Mouse (Mus musculus) liver, postnatal 0 days (tissue): ENCODE measurements around the gene Sag. TPM values are rescaled to one million over a fixed set of nuclear protein-coding genes. Genes with fewer than 3 reads are reported as not detected.

Experiments used
- ATAC-seq: fragments of 200-750 bp; cut with Nextera tagmentation; 2 replicates; pipeline ENCODE4 v1.8.0; 2017; ENCODE audit warnings: mild to moderate bottlenecking, moderate library complexity
- DNase-seq: peaks from one replicate; pipeline ENCODE4 v3.0.0-alpha.2; 2016
- H3K27ac ChIP-seq: fragments of 300-500 bp; sonication (generic); 2 replicates; pipeline ENCODE4 v1.5.1; 2014; ENCODE audit warnings: antibody characterized with exemption, moderate library complexity, mild to moderate bottlenecking, low read depth
- H3K27me3 ChIP-seq: fragments of 300-500 bp; sonication (generic); 2 replicates; pipeline ENCODE4 v1.6.1; 2014; ENCODE audit warnings: low read length, control low read depth, mixed read lengths; ENCODE audit not compliant: insufficient read depth
- H3K36me3 ChIP-seq: fragments of 300-500 bp; sonication (generic); replicated peaks from 2 replicates; pipeline ENCODE4 v1.6.1; 2014; ENCODE audit warnings: mild to moderate bottlenecking, control low read depth, low read length, moderate library complexity, mixed read lengths; ENCODE audit not compliant: insufficient read depth
- H3K4me1 ChIP-seq: fragments of 300-500 bp; sonication (generic); 2 replicates; pipeline ENCODE4 v1.6.1; 2014; ENCODE audit warnings: antibody characterized with exemption, mild to moderate bottlenecking, control low read depth; ENCODE audit not compliant: insufficient read depth
- H3K4me2 ChIP-seq: fragments of 300-500 bp; sonication (generic); 2 replicates; pipeline ENCODE4 v1.6.1; 2014; ENCODE audit warnings: low read depth, mild to moderate bottlenecking, low read length, moderate library complexity, mixed read lengths
- H3K4me3 ChIP-seq: fragments of 300-500 bp; sonication (generic); 2 replicates; pipeline ENCODE4 v1.5.1; 2014; ENCODE audit warnings: low read depth, low read length
- H3K9ac ChIP-seq: fragments of 300-500 bp; sonication (generic); replicated peaks from 2 replicates; pipeline ENCODE4 v1.6.1; 2014; ENCODE audit warnings: mild to moderate bottlenecking, moderate library complexity
- H3K9me3 ChIP-seq: fragments of 300-500 bp; sonication (generic); 2 replicates; pipeline ENCODE4 v1.6.1; 2016; ENCODE audit warnings: mild to moderate bottlenecking, control low read depth, low read length, mixed read lengths
- CTCF ChIP-seq: sonication (generic); IDR thresholded peaks from 2 replicates; pipeline ENCODE4 v1.5.1; 2016; ENCODE audit warnings: antibody characterized with exemption, low read depth
- EP300 ChIP-seq: IDR thresholded peaks from 2 replicates; pipeline ENCODE4 v1.6.1; 2016; ENCODE audit warnings: antibody characterized with exemption, low read depth, mild to moderate bottlenecking
- WGBS: fragments of 180-500 bp; shearing (Covaris S2); extraction: QIAGEN DNeasy Blood & Tissue Kit; methylation state at CpG from one replicate; pipeline ENCODE4 v1.1.7; 2014; ENCODE audit not compliant: insufficient replicate concordance; 5-methylcytosine and 5-hydroxymethylcytosine counted together
- polyA plus RNA-seq: library from polyadenylated mRNA; unstranded; fragments of >200 nt; fragmentation: Nextera tagmentation; extraction: Ambion mirVana; gene quantifications from 2 replicates; pipeline ENCODE4 v1.2.1, GENCODE M21; 2015

Sag gene
- polyA plus RNA-seq, 1 experiment from 2014 or later = 0.42 TPM

DNA sequence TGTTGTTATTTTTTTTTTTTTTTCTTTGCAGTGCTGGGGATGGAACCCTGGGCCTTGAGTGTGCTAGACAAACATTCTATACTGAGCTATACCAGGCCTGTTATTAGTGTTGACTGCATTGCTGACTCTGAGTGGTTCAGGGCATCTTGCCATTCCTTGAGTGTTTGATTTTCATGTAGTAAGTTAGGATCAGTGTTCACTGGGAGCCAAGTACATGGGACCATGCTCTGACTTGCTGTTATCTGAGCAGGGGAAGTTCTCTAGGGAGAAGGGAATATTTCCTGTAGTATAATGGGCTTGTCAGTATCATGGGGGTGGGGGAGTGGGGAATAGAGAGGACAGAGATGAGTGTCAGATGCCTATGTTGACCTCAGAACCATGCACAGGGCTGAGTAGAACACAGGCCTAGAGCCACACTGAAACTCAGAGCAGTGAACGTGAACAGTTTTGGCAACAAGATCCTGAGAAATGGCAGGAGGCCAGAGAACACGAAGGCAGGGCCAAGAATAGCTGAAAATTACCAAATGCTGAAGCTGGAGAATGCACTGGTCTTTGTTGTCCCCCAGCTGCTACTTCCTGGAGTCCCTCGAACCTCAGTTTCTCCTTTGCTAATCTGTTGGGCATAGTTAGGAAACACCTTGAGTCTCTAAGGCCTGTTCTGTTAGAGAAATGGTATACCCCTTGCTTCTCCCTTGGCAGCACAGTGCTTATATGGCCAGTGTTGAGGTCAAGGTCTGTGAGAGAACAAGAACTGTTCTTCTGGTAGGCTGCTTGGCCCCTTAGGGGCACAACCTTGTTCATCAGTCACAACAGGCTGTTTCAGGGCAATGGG, 76.2 kb downstream of the Sag start:
- 26% methylated on average over 3 of the region's 3 CpGs for WGBS
- Histone ChIP-seq H3K9ac (no peak overlapping the region), H3K4me1 (peaks cover 28% of the 10 kb centered on the region), H3K4me2 (no peak overlapping the region), H3K27me3 (no peaks in the 10 kb centered on the region), H3K9me3 (no peaks in the 10 kb centered on the region), H3K4me3 (no peak overlapping the region), H3K36me3 (peaks cover 18% of the 10 kb centered on the region), H3K27ac (peak overlapping the region; percentile 20; the same call in 1 of the 2 replicates)
- ATAC-seq (peak; percentile 35; the same call in 1 of the 2 replicates), DNase-seq (peak; percentile 52)
- TF ChIP-seq EP300 (no peak), CTCF (no peak)

DNA sequence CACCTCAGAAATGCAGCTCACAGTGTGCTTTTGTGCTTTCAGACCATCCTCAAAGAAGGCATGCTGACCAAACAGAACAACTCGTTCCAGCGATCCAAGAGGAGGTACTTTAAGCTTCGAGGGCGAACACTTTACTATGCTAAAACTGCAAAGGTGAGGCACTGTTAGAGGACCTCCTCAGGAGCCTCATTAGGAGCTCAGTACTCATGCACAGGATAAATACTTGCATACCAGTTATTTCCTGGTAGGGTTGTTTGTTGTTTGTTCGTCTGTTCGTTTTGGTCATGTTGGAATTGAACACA, 76.8 kb downstream of the Sag start:
- ATAC-seq = no peak

DNA sequence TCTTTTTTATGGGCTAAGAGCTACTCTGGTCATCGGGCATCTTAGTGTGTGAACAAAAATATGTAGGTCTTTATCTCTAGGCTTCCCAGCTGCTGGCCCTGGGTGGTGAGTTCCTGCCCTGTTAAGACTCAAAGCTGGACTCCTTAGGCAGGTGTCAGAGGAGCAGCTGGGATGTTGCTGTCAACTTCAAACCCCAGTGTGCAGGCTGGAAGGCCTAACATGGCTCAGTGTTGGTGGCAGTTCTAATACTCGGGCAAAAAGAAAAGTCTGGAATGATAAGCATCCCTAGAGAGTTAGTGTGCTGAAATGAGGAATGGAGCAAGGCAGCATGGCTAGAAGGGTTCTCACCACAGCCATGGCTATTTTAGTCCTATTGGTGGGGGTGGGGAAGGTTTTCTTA, 77.4 kb downstream of the Sag start:
- Histone ChIP-seq H3K27ac (no peak overlapping the region), H3K36me3 (peaks cover 24% of the 10 kb centered on the region), H3K4me1 (peaks cover 28% of the 10 kb centered on the region), H3K9ac (no peak overlapping the region), H3K4me3 (no peak overlapping the region), H3K4me2 (no peak overlapping the region), H3K9me3 (no peaks in the 10 kb centered on the region), H3K27me3 (no peaks in the 10 kb centered on the region)
- ATAC-seq (no peak), DNase-seq (no peak)
- TF ChIP-seq EP300 (no peak), CTCF (no peak)
- WGBS = 60% methylated on average over 2 of the region's 2 CpGs

More for the DNA sequence above, 76.8 kb downstream of the Sag start:
- TF ChIP-seq EP300 (no peak), CTCF (no peak)
- peaks cover 20% of the 10 kb centered on the region for H3K36me3 ChIP-seq
- DNase-seq = no peak
- H3K4me3 ChIP-seq = no peak overlapping the region
- no peak overlapping the region for H3K9ac ChIP-seq
- no peaks in the 10 kb centered on the region for H3K9me3 ChIP-seq
- H3K27me3 ChIP-seq = no peaks in the 10 kb centered on the region
- peaks cover 28% of the 10 kb centered on the region for H3K4me1 ChIP-seq
- peak overlapping the region; percentile 20; the same call in 1 of the 2 replicates for H3K27ac ChIP-seq
- H3K4me2 ChIP-seq = no peak overlapping the region
- WGBS = 76% methylated on average over 6 of the region's 6 CpGs

DNA sequence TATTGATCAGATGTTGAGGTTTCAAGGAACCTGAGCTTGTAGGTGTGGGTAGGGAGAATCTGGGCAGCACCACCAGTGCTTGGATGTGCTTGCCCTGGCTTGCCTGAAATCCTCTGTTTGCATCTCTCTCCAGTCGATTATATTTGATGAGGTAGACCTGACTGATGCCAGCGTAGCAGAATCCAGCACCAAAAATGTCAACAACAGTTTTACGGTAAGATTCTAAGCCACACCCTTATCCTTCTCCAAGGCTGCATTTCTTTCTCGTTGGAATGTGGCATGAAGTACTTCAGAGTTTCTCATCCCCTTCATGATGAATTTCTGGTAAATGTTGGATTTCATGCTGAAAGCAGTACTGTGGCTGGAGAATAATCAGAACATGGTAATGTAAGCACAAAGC, 78.2 kb downstream of the Sag start:
- no peak for ATAC-seq
- no peak for DNase-seq
- Histone ChIP-seq H3K27me3 (no peaks in the 10 kb centered on the region), H3K27ac (no peak overlapping the region), H3K4me2 (no peak overlapping the region), H3K4me1 (peaks cover 22% of the 10 kb centered on the region), H3K9ac (no peak overlapping the region), H3K4me3 (no peak overlapping the region), H3K9me3 (no peaks in the 10 kb centered on the region), H3K36me3 (peaks cover 24% of the 10 kb centered on the region)
- 68% methylated on average over 4 of the region's 4 CpGs for WGBS
- TF ChIP-seq CTCF (no peak), EP300 (no peak)

DNA sequence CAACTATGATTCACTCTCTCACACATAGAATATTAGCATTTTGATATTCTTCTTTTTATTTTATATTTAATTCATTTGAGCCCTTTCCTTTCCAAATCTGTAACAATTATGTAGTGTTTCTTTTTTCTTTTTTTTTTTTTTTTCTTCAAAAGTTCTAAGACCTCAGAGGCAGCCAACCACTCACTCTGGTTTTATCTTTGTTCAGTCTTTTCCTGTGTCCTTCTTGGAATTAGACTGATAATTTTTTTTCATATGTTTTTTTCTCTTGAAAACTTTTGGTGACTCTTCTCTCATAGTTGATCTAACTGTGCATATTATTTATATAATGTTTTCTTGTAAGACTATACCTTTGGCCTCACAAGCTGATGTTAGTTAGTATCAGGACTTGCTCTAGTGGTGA, 79.1 kb downstream of the Sag start:
- Histone ChIP-seq H3K9ac (no peak overlapping the region), H3K27me3 (no peaks in the 10 kb centered on the region), H3K4me3 (no peak overlapping the region), H3K27ac (no peak overlapping the region), H3K4me1 (peaks cover 15% of the 10 kb centered on the region), H3K9me3 (no peaks in the 10 kb centered on the region), H3K36me3 (peaks cover 24% of the 10 kb centered on the region), H3K4me2 (no peak overlapping the region)
- DNase-seq (no peak), ATAC-seq (no peak)
- TF ChIP-seq EP300 (no peak), CTCF (no peak)

DNA sequence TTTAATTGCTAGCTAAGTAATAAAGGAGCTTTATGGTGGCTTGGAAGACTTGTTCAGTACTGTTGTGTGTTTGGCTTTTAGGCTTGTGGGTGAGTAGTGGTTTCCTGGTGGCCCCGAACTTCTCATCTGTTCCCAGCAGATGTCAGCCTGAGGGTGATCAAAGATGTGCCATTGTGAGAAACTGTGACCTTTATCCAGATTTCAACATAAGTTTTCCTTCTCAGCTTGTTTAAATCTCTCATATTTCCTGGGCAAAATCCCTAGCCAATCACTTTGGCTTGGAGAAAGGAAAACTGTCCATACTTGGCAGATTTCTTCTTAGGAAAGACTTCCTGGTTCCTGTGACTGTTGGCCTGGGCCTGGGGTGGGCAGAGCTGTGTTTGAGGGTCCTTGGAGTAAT, 87.5 kb downstream of the Sag start:
- Histone ChIP-seq H3K9ac (no peak overlapping the region; the same call in 1 of the 2 replicates), H3K27me3 (no peaks in the 10 kb centered on the region), H3K4me1 (peaks cover 29% of the 10 kb centered on the region), H3K27ac (peak overlapping the region; percentile 80), H3K9me3 (no peaks in the 10 kb centered on the region), H3K4me2 (no peak overlapping the region), H3K4me3 (no peak overlapping the region), H3K36me3 (peaks cover 4% of the 10 kb centered on the region; the same call in 1 of the 2 replicates)
- no peak for DNase-seq
- peak; percentile 51; the same call in 1 of the 2 replicates for ATAC-seq
- TF ChIP-seq CTCF (peak; percentile 39; the same call in 1 of the 2 replicates), EP300 (peak; percentile 49; the same call in 1 of the 2 replicates)
- WGBS = 28% methylated on average over 1 of the region's 1 CpGs
